ENCODE assay signal across 8 mouse cellular contexts in genomic region chr17:74264333-74265155, GRCm38 (mm10). TPM values are rescaled to one million over a fixed set of nuclear protein-coding genes. Genes with fewer than 3 reads are reported as not detected.
DNase-seq lines count a peak whose midpoint lies in the region; ATAC-seq lines count a peak whose summit lies in the region.

No protein-coding gene starts in this region.

- intact Hi-C loops in heart, postnatal 25 days (cut with DNase I): no loop called here

- 0 out of 2 replicates have a peak overlapping the region, but pooled peaks have one; percentile 8 for H3K4me2 ChIP-seq in forebrain, embryonic 14.5 days (ENCODE audit: low read length)
- no peak overlapping the region for H3K4me2 ChIP-seq in hindbrain, embryonic 14.5 days (replicated peaks)

- ATAC-seq in forebrain, embryonic 14.5 days: peak; percentile 70; the same call in 1 of the 2 replicates
- ATAC-seq in hindbrain, embryonic 14.5 days (ENCODE audit: low FRiP score): 0 out of 2 replicates have a peak, but pooled peaks have one; percentile 11

- peak overlapping the region; percentile 75 for H3K27ac ChIP-seq in forebrain, embryonic 14.5 days (ENCODE audit: low read depth, low read length)
- H3K27ac ChIP-seq in hindbrain, embryonic 14.5 days: peak overlapping the region; percentile 60

- H3K4me1 ChIP-seq in forebrain, embryonic 14.5 days (ENCODE audit: control insufficient read depth, insufficient read depth, low read length): peaks cover 13% of the 10 kb centered on the region
- peaks cover 19% of the 10 kb centered on the region for H3K4me1 ChIP-seq in hindbrain, embryonic 14.5 days (replicated peaks; ENCODE audit: control insufficient read depth, insufficient read depth, low read length)

- no peaks in the 10 kb centered on the region for H3K9me3 ChIP-seq in forebrain, embryonic 14.5 days (replicated peaks; ENCODE audit: control insufficient read depth, low read length)
- H3K9me3 ChIP-seq in hindbrain, embryonic 14.5 days (ENCODE audit: control insufficient read depth, low read length): no peaks in the 10 kb centered on the region

- DNase-seq in heart, adult 11 months: peak; percentile 88
- no peak for DNase-seq in heart, postnatal 25 days (ENCODE audit: low spot score)
- peak; percentile 25 for DNase-seq in forebrain, embryonic 14.5 days (ENCODE audit: low spot score)
- DNase-seq in hindbrain, embryonic 14.5 days (ENCODE audit: low spot score): no peak
- peak; percentile 24 for DNase-seq in lung, postnatal 10 days
- no peak for DNase-seq in thymus, postnatal 10 days (ENCODE audit: low spot score in 2 of 2)
- DNase-seq in cerebellum, postnatal 4 days (ENCODE audit: low spot score in 2 of 2): no peak
- DNase-seq in ovary, postnatal 10 days (ENCODE audit: low spot score): no peak

- no peak overlapping the region for H3K4me3 ChIP-seq in forebrain, embryonic 14.5 days (ENCODE audit: low read depth, low read length)
- no peak overlapping the region for H3K4me3 ChIP-seq in hindbrain, embryonic 14.5 days (replicated peaks; ENCODE audit: low read length)

- H3K36me3 ChIP-seq in forebrain, embryonic 14.5 days (ENCODE audit: control insufficient read depth, insufficient read depth, low read length): no peaks in the 10 kb centered on the region
- H3K36me3 ChIP-seq in hindbrain, embryonic 14.5 days (replicated peaks; ENCODE audit: control insufficient read depth, insufficient read depth): no peaks in the 10 kb centered on the region

- no peaks in the 10 kb centered on the region for H3K27me3 ChIP-seq in forebrain, embryonic 14.5 days (replicated peaks; ENCODE audit: control insufficient read depth, insufficient read depth, low read length)
- no peaks in the 10 kb centered on the region for H3K27me3 ChIP-seq in hindbrain, embryonic 14.5 days (ENCODE audit: control insufficient read depth, insufficient read depth, low read length)

- 57% methylated on average over 3 of the region's 3 CpGs for WGBS in forebrain, embryonic 14.5 days
- WGBS in hindbrain, embryonic 14.5 days: 48% methylated on average over 3 of the region's 3 CpGs

- H3K9ac ChIP-seq in forebrain, embryonic 14.5 days (ENCODE audit: low read length): peak overlapping the region; percentile 21; the same call in 1 of the 2 replicates
- 0 out of 2 replicates have a peak overlapping the region, but pooled peaks have one; percentile 12 for H3K9ac ChIP-seq in hindbrain, embryonic 14.5 days

RNA-seq across cellular contexts. Expression of gene Memo1, which starts 30.8 kb away (rescaled TPM):
- total RNA-seq in heart, postnatal 25 days (2021): 10 to 100 TPM; 66.8 to 74.1 TPM
- polyA plus RNA-seq in forebrain, embryonic 14.5 days (2014; fragmentation: Nextera tagmentation; extraction: Ambion mirVana): 78.2 and 85.3 TPM in 2 replicates
- 61.0 and 61.9 TPM in 2 replicates for polyA plus RNA-seq in hindbrain, embryonic 14.5 days (2014; fragmentation: Nextera tagmentation; extraction: Ambion mirVana)

RNA-seq across cellular contexts. Expression of gene Dpy30, which starts 59.2 kb away (rescaled TPM):
- total RNA-seq in heart, postnatal 25 days (2021): 10 to 100 TPM; 49.0 to 49.1 TPM
- 223 and 225 TPM in 2 replicates for polyA plus RNA-seq in forebrain, embryonic 14.5 days (2014; fragmentation: Nextera tagmentation; extraction: Ambion mirVana)
- polyA plus RNA-seq in hindbrain, embryonic 14.5 days (2014; fragmentation: Nextera tagmentation; extraction: Ambion mirVana): 208 and 218 TPM in 2 replicates

Comparison
In these comparisons a context has a peak if more than half of its experiments do, and no peak if none do; other contexts are left out.
1. DNase-seq: peak in heart, adult 11 months (single experiment), forebrain, embryonic 14.5 days (single experiment) and lung, postnatal 10 days (single experiment); none in heart, postnatal 25 days (single experiment), hindbrain, embryonic 14.5 days (single experiment), thymus, postnatal 10 days (0 of 2), cerebellum, postnatal 4 days (0 of 2) and ovary, postnatal 10 days (single experiment).